Mouse (Mus musculus) urinary bladder, adult 2 months (tissue): ENCODE data around the gene Ikzf4. TPM values are rescaled to one million over a fixed set of nuclear protein-coding genes. Genes with fewer than 3 reads are reported as not detected.
"Not testable (repeated sequence)": the region's sequence is repeated elsewhere in the genome, so short reads cannot be mapped to it uniquely, and the experiment has no call there.

Experiments used
- DNase-seq: peaks from one replicate; pipeline ENCODE4 v3.0.0; 2022; ENCODE audit warnings: low spot score
- polyA plus RNA-seq: library from polyadenylated mRNA; depleted of rRNA; stranded (reverse); fragments of >200 nt; gene quantifications from 2 replicates; pipeline ENCODE4 v1.2.3, GENCODE M21; 2012

Gene Ikzf4
- polyA plus RNA-seq, 1 experiment: 1.4 TPM

DNA sequence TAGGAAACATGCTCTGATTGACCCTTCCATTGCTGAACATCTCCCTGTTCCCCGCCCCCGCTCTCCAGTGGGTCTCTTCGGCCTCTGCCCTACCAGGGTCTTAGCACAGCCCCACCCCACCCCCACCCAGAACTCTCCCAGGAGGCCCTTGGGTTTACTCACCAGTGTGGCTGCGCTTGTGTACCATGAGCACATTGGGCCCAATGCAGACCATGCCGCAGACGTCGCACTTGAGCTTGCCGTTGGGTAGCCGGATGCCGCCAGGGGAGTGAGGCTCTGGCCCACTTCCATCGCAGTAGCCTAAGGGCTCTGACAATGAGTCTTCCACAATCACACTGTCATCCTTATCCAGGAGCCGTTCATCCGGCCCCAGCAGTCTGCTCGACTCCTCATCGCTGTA lies 4.9 kb downstream of the Ikzf4 start:
- DNase-seq: no peak

DNA sequence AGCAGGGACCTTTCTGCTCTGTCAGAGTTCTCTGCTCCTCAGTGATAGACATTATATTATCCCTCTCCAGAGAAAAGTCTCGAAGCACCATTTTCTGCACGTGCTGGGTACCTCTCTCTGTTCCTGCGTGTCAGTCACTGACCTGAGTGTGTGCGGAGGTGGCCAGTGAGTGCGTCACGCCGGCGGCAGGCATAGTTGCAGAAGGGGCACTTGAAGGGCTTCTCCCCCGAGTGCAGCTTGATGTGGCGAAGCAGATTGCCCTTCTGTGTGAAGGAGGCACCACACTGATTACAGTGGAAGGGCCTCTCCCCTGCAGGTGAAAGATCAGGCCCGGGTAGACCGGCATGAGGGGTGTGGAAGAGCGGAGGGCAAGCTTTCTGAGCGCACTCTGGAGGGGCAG lies 5.8 kb downstream of the Ikzf4 start:
- DNase-seq: no peak

DNA sequence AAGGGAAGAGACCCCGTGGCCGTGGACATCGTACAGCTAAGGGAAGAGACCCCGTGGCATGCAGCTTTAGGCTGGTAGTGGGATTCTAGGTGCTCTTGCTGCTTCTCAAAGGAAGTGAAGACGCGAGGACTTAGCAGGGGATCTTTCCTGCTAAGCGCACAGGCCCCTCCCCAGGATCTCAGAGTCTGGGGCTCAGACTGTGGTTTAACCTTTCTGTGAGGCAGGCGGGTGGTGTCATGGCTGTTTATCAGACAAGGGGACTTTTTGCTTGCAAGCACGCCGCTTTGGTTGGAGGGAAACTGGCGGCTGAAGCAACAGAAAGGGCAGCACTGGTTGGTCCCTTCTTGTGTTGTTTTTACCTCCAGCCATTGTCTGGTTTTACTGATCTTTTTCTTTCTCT lies 8.8 kb downstream of the Ikzf4 start:
- DNase-seq: no peak

DNA sequence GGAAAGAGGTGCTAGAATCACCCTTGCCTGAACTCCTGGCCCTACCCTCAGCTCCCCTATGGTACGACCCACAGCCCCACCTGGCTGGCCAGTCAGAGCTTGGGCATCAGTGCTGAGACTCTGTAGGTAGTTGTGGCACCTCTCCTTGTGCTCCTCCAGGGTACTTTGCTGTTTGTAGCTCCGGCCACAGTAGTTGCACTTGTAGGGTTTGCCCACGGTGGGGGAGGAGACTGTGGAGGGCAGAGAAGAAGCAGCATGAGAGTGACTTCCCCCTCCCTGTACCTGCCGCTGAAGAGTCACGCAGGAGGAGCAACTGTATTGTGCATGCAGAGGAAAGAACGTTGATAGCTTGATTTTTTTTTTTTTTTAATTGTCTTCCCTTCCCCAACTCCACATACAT lies 9.2 kb downstream of the Ikzf4 start:
- DNase-seq: no peak

DNA sequence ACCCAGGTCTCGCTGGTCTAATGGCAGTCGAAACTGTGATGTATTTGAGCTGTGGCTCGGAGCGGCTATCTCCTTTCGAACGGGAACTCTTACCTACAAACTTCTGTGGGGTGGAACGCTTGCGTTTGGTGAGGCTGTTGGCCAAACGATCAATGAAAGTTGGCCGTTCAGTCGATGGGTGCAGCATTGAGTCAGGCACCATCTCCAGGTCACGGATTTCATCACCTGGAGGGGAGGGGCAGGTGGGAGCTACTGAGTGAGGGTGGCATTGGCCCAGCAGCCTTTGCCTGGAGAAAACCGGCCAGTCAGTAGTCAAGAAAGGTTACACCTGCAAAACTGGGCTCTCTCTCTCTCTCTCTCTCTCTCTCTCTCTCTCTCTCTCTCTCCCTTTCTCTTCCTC lies 10.1 kb downstream of the Ikzf4 start:
- no peak for DNase-seq

DNA sequence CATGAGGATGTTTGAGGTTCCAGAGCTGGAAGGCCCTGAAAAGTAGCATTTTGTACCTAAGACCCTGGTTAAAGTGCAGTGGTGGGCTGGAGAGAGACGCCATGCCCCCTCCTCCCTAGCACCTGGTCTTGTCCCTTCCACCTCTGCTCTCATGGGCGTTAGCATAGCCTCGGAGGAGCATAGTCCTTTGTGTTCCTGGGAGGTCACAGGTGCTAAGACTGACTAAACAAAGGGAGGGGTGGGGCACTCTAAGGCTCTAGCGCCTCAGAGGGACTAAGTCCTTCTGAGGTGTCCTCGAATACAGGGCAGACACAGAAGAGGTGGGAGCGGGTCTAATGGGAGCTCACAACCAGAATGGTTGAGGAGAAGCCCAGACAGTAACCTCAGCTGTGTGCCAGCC lies 14.2 kb downstream of the Ikzf4 start:
- no peak for DNase-seq

DNA sequence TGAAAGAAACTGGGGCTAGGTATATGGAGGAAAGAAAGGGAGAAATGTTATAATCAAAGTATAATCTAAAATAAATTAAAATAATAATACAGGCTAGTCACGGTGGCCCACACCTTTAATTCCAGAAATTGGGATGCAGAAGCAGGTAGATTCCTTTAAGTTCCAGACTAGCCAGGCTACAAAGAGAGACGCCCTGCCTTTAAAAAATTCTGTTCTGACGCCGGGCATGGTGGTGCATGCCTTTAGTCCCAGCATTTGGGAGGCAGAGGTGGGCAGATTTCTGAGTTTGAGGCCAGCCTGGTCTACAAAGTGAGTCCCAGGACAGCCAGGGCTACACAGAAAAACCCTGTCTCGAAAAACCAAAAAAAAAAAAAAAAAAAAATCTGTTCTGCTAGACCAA lies 15.5 kb downstream of the Ikzf4 start:
- DNase-seq: not testable (repeated sequence)

DNA sequence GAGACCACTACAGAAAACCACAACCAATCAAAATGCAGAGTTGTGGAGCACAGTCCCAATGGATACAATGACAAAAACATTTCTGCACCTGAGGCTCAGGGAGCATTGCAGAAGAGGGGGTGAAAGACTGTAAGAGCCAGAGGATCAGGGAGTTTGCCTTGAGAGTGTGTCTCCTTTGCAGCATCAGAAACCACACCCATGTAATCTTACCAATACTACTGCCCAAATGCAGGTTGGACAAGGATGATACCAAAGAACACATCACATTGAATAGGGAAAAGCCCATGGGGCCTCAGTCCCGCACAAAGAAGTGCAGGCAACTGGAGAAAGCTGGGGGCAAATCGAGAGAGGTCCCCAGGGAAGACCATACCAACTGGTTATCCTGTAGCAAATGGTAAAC lies 16.0 kb downstream of the Ikzf4 start:
- DNase-seq: no peak

DNA sequence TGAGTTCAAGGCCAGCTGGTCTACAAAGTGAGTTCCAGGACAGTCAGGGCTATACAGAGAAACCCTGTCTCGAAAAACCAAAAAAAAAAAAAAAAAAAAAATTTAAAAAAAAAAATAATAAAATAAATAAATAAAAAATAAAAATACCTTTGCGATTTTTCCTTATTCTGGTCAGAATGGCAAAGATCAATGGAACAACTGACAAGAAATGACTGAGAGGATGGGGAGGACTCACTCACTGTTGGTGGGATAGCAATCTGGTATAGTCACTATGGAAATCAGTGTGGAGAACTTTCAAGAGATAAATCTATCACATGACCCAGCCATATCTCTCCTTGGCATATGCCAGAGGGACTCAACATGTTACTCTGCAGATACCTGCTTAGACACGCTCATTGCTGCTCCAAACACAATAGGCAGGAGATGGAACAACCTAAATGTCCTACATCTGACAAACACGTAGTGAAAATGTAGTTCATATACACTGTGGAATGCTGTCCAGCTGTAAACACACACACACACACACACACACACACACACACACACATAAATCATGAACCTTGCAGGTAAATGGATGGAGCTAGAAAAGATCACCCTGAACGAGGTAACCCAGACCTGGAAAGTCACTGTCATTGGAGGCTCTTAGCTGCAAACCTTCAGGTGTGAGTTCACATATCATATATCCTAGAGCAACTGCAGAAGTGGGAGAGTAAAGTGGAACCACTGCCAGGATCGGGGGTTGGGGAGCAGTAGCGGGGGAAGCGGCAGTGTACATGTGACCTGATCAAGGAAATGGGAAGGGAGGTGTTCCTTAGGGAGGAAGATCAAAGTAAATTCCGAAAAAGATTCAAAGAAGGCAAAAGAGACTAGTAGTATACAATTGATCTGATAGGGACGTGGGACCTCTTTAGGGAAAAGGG lies 18.1 kb downstream of the Ikzf4 start:
- no peak for DNase-seq

DNA sequence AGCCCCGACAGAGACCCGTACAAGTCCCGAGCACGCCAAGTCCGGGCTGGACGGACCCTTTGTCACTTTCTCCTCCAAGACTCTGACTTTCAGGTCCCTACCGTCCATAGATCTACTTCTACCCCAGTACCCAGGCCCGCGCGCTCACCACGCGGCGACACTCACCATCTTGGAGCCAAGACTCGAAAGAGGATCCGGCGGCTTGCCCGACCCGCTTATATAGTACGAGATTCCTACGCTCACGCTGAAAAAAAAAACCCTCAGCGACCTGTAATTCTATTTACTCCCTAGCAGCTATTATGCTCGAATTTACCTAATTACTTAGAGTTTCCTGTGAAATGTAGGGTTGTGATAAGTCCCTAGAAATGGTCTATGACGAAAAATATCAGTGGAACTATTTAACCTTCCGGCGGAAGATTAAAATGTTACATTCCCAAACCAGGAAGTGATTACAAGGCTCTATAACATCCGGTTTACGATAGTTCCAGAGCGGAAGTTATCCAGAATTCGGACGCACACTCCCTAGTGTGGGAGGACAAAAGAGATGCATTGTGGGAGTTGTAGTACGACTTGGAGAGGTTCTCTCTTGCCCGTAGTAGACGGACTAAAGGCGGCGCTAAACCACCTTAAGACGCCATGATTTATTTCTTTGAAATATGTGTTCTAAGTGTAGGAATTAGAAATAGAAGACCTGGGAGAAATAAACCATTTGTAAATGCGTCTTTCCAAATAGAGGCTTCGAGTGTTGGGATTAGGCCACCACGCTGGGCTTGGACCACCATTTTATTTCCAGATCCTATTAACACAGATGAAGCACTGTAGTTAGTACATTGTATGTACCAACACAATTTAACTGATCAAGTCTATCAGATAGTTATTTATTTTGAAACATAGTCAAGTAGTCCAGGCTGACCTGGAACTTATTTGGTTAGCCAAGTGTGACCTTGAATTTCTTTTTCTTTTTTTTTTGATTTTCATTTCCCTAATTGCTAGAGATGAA lies 19.2 kb downstream of the Ikzf4 start, which contains the start of gene Rps26:
TSS of gene Rps26 (minus strand) at position 437 of the 1,000 bp plus-strand sequence.
- DNase-seq: peak; percentile 77

DNA sequence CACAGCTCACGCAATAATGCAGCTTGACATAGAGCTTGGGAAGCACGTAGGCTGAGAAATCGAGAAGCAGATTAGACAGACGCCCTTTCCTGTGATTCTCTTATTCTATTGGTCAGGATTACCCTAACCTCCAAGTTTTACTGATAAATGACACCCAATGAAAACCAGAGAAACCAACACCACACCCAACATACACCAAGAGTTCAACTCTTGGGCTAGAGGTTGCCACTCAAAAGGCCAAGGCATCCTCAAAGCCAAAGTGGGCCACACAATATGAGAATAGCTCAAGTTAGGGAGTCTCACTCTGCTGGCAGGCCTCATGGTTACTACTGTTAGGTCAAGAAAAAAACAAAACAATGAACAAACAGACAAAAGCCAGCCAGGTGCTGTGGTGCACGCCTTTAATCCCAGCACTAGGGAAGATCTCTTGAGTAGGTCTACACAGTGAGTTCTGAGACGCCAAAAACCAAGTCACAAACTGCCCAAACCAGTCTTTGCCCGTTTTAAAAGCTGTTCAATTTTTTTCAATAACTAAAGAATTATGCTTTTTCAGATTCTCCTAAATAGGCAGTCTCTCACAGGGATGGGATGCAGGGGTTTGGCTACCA lies 20.4 kb downstream of the Ikzf4 start:
- DNase-seq: no peak

DNA sequence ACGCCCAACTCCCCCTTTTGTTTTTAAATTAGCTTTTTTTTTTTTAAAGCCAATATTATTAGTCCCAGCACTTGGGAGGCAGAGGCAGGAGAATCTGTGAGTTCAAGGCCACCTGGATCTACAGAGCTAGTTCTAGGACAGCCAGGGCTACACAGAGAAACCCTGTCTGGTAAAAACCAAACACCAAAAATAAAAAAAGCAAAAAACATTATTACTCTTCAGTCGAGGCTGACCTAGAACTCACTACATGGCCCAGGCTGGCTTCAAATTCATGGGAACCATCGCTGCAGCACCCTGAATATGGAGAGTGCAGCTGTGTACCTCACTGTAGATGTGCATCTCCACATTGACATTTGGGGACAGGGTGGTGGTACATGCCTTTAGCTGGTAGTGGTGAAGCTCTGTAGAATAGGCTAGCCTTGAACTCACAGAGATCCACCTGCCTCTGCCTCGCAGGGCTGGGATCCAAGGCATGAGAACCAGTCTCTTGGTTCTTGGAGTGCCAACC lies 22.6 kb downstream of the Ikzf4 start:
- DNase-seq: not testable (repeated sequence)

DNA sequence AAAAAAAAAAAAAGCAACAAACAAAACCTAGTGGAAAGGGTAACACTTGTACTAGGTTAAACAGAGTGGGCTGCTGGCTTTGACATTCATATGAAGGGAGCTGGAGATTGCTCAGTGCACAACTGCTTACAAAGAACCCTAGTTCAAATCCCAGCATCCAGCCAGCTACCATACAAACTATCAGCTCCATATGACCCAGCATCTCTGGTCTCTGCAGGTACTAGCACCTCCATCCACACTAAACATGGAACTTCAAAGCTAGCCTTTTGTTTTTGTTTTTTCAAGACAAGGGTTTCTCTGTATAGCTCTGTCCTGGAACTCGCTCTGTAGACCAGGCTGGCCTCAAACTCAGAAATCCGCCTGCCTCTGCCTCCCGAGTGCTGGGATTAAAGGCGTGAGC lies 23.1 kb downstream of the Ikzf4 start:
- no peak for DNase-seq

DNA sequence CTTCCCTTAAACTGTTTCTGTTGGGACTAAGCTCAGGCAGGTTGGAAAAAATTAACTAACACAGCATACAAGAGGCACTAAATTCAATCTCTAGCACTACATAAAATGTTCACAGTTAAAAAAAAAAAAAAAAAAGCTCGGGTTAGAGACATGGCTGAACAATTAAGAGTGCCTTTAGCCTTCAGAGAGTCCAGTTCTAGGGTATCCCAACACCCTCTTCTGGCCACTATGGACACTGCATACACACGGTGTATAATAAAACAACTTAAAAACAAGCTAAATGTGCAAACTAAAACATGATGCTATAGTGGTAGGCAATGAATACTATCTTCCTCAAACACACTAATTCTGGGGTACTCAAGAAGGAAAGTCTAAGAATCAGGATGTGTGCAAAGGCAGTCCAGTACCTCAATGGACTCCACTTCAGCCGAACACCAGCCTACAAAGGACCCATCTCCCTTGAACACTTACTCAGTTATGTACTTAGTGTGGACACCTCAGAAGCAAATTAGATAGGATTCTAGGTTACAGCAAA lies 23.7 kb downstream of the Ikzf4 start:
- no peak for DNase-seq

DNA sequence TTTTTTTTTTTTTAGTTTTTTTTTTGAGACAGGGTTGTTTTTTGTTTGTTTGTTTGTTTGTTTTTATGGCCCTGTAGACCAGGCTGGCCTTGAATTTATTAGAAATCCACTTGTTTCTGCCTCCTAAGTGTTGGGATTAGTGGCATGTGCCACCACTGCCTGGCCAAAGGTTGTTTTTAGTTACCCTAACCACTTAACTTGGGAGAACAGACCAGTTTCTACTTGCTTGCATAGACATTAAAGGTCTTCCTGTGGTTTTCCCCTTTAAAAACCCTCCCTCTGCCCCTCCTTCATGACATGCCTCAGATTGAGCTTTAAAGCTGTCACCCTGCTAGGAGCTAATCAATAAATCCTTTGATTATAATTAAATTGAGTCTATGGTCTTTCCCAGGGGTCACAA lies 25.6 kb downstream of the Ikzf4 start:
- DNase-seq: no peak

DNA sequence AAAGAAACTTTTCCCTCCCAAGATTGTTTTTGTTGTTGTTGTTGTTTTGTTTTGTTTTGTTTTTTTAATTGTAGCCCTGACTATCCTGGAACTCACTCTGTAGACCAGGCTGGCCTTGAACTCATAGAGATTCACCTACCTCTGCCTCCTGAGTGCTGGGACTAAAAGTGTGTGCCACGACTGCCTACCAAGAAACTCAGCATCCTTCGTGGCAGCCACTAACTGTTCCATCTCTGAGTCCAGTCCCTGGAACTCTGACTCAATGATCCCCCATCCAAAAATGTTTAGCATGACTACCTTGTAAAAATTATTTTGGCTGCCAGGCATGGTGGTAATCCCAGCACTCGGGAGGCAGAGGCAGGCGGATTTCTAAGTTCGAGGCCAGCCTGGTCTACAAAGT lies 26.6 kb downstream of the Ikzf4 start:
- DNase-seq: not testable (repeated sequence)

DNA sequence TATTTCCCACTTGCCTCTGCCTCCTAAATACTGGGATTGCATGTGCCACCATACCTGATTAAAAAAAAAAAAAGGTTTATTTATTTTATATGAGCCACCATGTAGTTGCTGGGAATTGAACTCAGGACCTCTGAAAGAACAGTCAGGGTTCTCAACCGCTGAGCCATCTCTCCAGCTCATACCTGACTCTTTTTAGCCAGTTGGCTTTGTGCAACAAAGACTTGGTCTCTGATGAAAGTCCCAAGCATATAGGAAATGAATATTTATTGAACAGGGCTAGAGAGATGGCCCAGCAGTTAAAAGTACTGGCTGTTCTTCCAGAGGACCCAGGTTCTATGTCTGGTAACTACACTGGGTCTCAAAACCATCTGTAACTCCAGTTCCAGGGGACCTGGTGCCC lies 27.2 kb downstream of the Ikzf4 start:
- no peak for DNase-seq

DNA sequence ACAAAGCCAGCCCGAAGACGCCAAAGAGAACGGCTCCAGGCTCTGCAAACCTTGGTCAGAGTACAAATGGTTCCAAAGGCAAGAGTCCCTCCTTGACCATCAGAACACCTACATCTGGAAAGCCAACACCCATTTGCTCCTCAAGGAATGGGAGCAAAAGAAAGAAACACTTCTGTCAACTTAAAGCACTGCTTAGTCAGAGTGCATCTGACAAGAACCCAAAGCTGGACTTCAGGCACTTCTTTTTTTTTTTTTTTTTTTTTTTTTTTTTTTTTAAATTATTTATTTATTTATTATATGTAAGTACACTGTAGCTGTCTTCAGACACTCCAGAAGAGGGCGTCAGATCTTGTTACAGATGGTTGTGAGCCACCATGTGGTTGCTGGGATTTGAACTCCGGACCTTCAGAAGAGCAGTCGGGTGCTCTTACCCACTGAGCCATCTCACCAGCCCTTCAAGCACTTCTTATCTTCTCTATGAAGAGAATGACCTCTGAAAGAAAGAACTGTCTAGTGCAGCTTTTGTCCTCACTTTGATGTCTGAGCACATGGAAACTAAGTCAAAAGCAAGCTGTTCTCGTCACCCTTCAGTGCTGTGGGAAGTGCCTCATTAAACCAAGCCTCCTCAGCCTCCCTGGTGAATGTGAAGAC lies 29.9 kb downstream of the Ikzf4 start:
- not testable (repeated sequence) for DNase-seq

DNA sequence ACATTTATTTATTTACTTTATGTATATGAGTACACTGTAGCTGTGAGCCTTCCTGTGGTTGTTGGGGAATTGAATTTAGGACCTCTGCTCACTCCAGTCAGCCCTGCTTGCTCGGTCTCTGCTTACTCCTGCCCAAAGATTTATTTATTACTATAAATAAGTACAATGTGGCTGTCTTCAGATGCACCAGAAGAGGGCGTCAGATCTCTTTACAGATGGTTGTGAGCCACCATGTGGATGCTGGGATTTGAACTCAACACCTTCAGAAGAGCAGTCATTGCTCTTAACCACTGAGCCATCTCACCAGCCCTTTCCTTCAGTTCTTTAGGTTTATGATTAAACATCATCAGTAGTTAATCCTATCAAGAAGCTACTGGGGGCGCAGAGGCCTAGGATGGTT lies 30.9 kb downstream of the Ikzf4 start:
- no peak for DNase-seq

DNA sequence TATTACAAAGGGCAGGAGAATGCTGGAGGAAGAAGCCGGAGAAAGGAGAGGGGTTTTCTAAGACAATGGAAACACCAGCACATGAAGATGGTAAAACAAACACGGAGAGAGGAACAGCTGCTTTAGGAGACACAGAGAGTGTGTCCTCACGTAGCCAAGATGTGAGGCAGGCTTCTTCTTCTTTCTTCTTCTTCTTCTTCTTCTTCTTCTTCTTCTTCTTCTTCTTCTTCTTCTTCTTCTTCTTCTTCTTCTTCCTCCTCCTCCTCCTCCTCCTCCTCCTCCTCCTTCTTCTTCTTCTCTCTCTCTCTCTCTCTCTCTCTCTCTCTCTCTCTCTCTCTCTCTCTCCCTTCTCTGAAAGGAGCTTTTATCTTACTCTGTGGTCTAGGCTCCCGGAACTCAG lies 32.0 kb downstream of the Ikzf4 start:
- DNase-seq: not testable (repeated sequence)

DNA sequence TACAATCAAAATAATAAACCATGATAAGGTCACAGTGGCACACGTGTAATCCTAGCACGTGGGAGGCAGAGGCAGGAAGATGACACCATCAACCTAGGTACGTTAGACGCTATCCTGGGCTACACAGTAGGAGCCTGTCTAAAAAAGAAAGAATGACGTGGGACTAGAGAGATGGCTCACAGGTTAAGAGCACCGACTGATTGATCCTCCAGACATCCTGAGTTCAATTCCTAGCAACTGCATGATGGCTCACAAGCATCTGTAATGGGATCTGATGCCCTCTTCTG lies 32.7 kb downstream of the Ikzf4 start:
- DNase-seq: no peak
